Mouse (Mus musculus): ENCODE measurements around the gene Bckdhb. TPM values are rescaled to one million over a fixed set of nuclear protein-coding genes. Genes with fewer than 3 reads are reported as not detected.
A peak's percentile ranks its signal among the peaks of the same experiment; 100 is the strongest.
"Not testable (repeated sequence)": the region's sequence is repeated elsewhere in the genome, so short reads cannot be mapped to it uniquely, and the experiment has no call there.

Bckdhb gene
- polyA plus RNA-seq, 1 experiment from 2014 or later, result 51.5 TPM

DNA sequence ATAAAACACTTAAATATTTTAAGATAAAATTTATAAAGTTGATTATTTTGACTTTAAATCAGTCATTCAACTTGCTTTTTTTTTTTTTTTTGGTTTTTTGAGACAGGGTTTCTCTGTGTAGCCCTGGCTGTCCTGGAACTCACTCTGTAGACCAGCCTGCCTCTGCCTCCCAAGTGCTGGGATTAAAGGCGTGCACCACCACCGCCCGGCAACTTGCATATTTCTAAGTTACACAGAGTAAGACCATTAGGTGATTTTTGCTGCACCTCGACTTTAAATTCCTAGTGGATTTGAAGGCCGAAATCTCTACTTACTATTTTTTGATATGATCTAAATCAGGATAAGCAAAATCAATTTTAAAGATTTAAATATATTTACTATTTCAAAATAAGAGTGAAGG lies 589 bp upstream of the Bckdhb start:
- WGBS, result 84% methylated on average over 5 of the region's 5 CpGs
- H3K4me3 ChIP-seq (replicated peaks), result peak overlapping the region; percentile 88
- ATAC-seq (ENCODE audit: insufficient read depth, low FRiP score, low read depth), result no peak

DNA sequence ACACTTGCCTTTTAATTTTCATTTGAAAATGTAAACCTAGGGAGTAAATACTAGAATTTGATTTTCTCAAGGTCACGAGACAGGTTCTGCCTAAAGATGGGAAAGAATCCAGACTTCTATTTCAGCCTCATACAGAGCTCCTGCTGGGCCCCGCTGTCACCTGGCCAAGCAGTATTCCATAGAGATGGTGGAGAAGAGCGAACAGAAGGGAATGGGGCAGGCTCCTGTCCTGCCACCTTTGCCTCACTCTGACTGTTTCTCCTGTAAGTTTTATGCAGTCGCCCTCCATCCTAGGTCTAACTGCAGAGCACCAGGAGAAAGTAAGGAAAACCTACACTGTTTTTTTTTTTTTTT lies 720 bp downstream of the Bckdhb start:
- H3K9me3 ChIP-seq, result no peaks in the 10 kb centered on the region
- no peaks in the 10 kb centered on the region for H3K27me3 ChIP-seq (replicated peaks)
- no peak for ATAC-seq (ENCODE audit: insufficient read depth, low FRiP score, low read depth)
- H3K4me3 ChIP-seq (replicated peaks), result peak overlapping the region; percentile 88
- no peak overlapping the region for H3K27ac ChIP-seq
- no peaks in the 10 kb centered on the region for H3K36me3 ChIP-seq
- H3K4me2 ChIP-seq, result peak overlapping the region; percentile 80
- peaks cover 6% of the 10 kb centered on the region; the same call in 1 of the 2 replicates for H3K4me1 ChIP-seq
- WGBS, result 54% methylated on average over 4 of the region's 4 CpGs
- no peak overlapping the region for H3K9ac ChIP-seq

More for the DNA sequence above, 589 bp upstream of the Bckdhb start:
- no peak overlapping the region for H3K27ac ChIP-seq
- H3K4me2 ChIP-seq, result peak overlapping the region; percentile 80
- H3K9me3 ChIP-seq, result no peaks in the 10 kb centered on the region
- H3K36me3 ChIP-seq, result no peaks in the 10 kb centered on the region
- H3K4me1 ChIP-seq, result peaks cover 6% of the 10 kb centered on the region; the same call in 1 of the 2 replicates
- H3K9ac ChIP-seq, result no peak overlapping the region
- H3K27me3 ChIP-seq (replicated peaks), result no peaks in the 10 kb centered on the region

DNA sequence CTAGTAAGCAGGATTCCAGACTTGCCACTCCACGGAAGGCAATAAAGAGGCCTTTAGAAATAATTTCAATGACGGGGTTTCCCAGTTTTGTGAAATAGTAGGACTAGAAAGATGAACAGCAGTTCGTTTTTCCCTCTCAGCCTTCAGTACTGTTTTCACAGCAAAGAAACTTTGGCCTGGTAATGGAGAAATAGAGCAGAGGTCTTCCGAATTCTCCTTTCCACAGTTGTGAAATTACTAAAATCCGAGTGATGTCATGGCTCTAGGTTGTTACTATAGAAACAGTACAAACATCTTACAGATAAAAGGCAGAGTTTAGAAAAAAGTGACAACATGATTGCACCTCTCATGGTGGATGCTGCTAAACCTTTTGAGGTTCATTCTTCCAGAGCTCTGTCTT lies 1.4 kb downstream of the Bckdhb start:
- Histone ChIP-seq H3K9me3 (no peaks in the 10 kb centered on the region), H3K27me3 (replicated peaks) (no peaks in the 10 kb centered on the region), H3K36me3 (no peaks in the 10 kb centered on the region), H3K27ac (no peak overlapping the region), H3K4me3 (replicated peaks) (no peak overlapping the region), H3K4me1 (peaks cover 6% of the 10 kb centered on the region; the same call in 1 of the 2 replicates), H3K4me2 (no peak overlapping the region), H3K9ac (no peak overlapping the region)
- WGBS, result 83% methylated on average over 5 of the region's 5 CpGs
- no peak for ATAC-seq (ENCODE audit: insufficient read depth, low FRiP score, low read depth)

DNA sequence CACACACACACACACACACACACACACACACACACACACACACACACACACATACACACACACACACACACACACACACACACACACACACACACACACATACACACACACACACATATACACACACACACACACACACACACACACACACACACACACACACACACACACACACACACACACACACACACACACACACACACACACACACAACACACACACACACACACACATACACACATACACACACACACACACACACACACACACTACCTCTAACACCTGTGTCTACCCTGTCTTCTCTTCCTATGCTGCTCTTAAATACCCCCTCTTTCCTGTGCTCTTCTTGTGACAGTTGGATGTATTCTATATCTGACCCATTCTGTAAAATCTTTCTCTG lies 14.6 kb downstream of the Bckdhb start:
- not testable (repeated sequence) for H3K4me3 ChIP-seq (replicated peaks); H3K27me3 ChIP-seq (replicated peaks); H3K4me2 ChIP-seq; ATAC-seq (ENCODE audit: insufficient read depth, low FRiP score, low read depth); H3K9ac ChIP-seq; H3K9me3 ChIP-seq; H3K4me1 ChIP-seq; H3K36me3 ChIP-seq; H3K27ac ChIP-seq

DNA sequence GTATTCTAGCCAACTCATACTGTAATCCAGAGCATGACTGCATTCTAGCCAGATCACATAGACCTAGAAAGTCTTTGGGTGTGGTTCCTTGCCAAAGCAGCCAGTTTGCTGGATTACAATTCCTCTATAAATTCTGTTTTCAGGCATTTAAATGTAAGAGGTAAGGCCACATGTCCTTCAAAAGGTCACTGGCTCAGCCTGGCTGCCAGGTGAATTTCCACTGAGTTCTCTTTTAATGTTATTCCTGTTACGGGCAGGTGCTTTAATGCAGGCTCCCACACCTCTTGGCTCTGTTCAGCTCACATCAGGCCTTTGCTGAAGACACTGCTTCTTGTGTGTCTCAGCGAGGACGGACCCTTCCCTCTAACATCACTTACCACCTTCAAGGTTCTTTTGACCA lies 15.1 kb downstream of the Bckdhb start:
- no peaks in the 10 kb centered on the region for H3K4me1 ChIP-seq
- no peak overlapping the region for H3K27ac ChIP-seq
- no peak overlapping the region for H3K9ac ChIP-seq
- no peak overlapping the region for H3K4me3 ChIP-seq (replicated peaks)
- no peaks in the 10 kb centered on the region for H3K9me3 ChIP-seq
- H3K27me3 ChIP-seq (replicated peaks), result no peaks in the 10 kb centered on the region
- no peak for ATAC-seq (ENCODE audit: insufficient read depth, low FRiP score, low read depth)
- WGBS, result 95% methylated on average over 3 of the region's 3 CpGs
- no peaks in the 10 kb centered on the region for H3K36me3 ChIP-seq
- H3K4me2 ChIP-seq, result no peak overlapping the region

DNA sequence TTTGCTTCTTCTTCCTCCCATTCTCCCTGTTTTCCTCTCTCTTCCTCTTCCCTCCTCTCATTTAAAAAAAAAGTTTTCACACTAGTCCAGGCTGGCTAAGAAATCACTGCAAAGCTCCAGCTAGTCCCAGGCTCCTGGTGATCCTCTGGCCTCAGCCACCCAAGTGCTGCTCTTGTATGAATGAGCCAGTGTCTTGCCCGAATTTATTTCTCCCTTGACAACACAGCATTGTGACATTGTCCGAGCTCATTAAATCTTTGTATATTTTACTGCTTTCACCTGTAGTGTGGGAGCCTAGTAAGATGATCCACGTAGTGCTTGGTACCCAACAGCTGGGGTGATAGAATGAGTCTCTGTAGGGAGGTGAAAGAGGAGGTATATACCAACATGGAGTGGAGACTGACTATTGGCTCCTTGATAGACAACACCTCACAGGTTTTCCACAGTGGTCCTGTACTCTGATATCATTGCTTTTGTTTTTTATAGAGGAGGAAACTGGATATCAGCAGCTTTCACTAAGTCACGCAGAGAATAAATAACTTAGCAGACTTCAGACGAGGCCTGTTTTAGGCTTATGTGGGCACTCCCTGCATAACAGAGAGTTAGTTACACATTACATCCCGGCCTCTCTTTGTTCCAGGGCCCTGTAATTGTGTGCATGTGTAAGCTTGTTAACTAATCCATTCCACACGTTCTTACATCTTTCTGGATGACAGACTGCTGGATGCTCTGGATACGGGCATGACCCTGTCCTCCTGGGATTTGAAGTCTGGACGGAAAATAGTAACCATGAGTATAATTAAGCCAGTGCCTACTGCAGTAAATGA lies 15.8 kb downstream of the Bckdhb start:
- no peaks in the 10 kb centered on the region for H3K36me3 ChIP-seq
- no peak for ATAC-seq (ENCODE audit: insufficient read depth, low FRiP score, low read depth)
- no peak overlapping the region for H3K4me2 ChIP-seq
- H3K4me1 ChIP-seq, result no peaks in the 10 kb centered on the region
- H3K27me3 ChIP-seq (replicated peaks), result no peaks in the 10 kb centered on the region
- no peak overlapping the region for H3K9ac ChIP-seq
- no peak overlapping the region for H3K4me3 ChIP-seq (replicated peaks)
- H3K27ac ChIP-seq, result no peak overlapping the region
- H3K9me3 ChIP-seq, result no peaks in the 10 kb centered on the region
- 80% methylated on average over 9 of the region's 9 CpGs for WGBS

DNA sequence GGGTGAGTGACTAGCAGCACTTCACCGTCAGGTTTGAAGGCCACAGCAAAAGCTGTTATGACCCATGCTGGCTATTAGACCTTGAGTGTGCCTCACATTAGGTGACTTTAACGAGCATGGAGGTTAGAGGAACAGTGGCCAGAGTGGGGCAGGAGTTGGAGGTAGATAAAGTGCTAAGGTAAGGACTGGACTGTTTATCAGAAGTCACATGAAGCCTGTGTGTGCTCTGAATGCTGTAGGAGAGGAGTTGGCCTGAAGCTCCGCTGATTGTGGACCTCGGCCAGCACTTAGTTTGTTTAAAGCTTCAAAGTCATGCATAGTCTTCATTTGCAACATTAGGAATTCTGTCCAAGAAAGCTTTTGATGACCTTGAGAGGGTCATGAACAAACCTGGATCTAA lies 26.4 kb downstream of the Bckdhb start:
- no peaks in the 10 kb centered on the region for H3K4me1 ChIP-seq
- 74% methylated on average over 4 of the region's 4 CpGs for WGBS
- no peak overlapping the region for H3K9ac ChIP-seq
- no peak for ATAC-seq (ENCODE audit: insufficient read depth, low FRiP score, low read depth)
- H3K4me2 ChIP-seq, result no peak overlapping the region
- H3K27ac ChIP-seq, result no peak overlapping the region
- no peaks in the 10 kb centered on the region for H3K9me3 ChIP-seq
- no peaks in the 10 kb centered on the region for H3K36me3 ChIP-seq
- no peaks in the 10 kb centered on the region for H3K27me3 ChIP-seq (replicated peaks)
- no peak overlapping the region for H3K4me3 ChIP-seq (replicated peaks)

DNA sequence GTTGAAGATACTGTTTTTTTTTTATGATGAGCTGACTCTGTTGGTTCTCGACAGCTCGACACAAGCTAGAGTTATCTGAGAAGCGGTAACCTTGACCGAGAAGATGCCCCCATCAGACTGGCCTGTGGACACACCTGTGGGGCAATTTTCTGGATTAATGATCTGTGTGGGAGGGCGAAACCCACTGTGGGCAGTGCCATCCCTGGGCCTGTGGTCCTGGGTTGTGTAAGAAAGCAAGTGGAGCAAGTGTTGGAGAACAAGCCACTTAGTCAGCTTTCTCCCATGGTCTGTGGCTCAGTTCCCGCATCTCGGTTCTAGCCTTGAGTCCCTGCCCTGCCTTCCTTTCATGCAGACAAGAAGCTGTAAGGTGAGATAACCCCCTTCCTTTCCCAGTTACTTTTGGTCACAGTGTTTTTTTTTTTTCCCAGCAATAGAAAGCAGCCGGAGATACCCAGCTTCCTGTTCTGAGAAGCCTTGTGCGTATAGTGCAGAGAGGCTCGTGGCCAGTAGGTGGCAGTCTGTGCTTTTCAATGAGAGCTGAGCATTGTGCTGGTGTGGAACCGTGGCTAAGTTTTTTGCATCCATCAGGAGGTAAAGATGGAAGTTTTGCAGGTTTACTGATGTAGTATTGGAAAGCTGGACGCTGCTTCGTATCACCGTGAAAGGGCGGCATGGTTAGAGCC lies 31.8 kb downstream of the Bckdhb start:
- Histone ChIP-seq H3K27me3 (replicated peaks) (no peaks in the 10 kb centered on the region), H3K4me1 (no peaks in the 10 kb centered on the region), H3K9ac (no peak overlapping the region), H3K9me3 (no peaks in the 10 kb centered on the region), H3K27ac (no peak overlapping the region), H3K4me3 (replicated peaks) (no peak overlapping the region), H3K4me2 (no peak overlapping the region), H3K36me3 (no peaks in the 10 kb centered on the region)
- WGBS, result 52% methylated on average over 15 of the region's 15 CpGs
- ATAC-seq (ENCODE audit: insufficient read depth, low FRiP score, low read depth), result peak; percentile 63; the same call in 1 of the 2 replicates

DNA sequence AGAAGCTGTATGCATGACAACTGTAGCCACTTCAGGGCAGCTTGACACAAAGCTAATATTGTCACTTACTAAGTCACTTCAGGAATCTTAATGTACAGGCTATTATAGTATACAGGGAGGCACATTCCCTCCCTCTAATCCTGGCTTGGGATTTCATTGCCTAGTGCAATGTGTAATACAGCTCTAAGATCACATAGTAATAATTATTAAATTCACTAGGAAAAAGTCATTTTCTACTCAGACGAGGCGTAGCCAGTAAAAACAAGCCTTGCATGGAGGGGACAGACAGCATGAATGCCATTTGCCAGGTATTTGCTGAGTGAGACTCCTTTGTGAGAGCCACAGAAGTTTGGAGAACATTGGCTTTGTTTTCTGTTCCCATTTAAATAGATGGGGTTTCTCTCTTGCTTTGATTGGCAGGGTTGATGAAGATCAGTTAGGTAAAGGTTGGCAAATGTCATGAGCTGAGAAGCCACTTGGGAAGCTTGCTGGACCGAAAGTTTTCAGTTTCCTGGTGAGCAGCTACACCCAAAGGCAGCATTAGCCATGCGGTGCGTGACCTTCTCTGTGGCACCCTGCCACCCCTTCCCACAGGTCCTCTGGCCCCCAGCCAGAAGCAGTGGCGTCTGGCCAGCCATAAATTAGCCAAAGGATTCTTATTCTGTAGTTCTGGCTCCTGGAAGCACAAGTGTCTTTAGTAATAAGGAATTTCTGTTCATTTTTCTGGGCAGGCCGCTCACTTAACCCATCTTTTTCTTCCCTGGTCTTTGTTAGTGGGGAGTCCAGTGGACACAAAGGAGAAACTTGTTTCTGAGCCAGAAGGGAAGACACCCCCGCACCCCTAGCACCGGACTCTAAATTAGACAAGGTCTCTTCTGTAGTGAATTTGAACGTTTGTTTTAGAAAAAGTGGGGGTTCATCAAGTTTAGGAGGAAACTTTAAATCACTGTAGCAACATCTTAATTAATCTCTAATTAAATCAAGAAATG lies 37.4 kb downstream of the Bckdhb start:
- Histone ChIP-seq H3K4me3 (replicated peaks) (no peak overlapping the region), H3K36me3 (no peaks in the 10 kb centered on the region), H3K9me3 (no peaks in the 10 kb centered on the region), H3K27ac (no peak overlapping the region), H3K9ac (no peak overlapping the region), H3K4me1 (no peaks in the 10 kb centered on the region), H3K27me3 (replicated peaks) (no peaks in the 10 kb centered on the region), H3K4me2 (no peak overlapping the region)
- 74% methylated on average over 10 of the region's 10 CpGs for WGBS
- no peak for ATAC-seq (ENCODE audit: insufficient read depth, low FRiP score, low read depth)

DNA sequence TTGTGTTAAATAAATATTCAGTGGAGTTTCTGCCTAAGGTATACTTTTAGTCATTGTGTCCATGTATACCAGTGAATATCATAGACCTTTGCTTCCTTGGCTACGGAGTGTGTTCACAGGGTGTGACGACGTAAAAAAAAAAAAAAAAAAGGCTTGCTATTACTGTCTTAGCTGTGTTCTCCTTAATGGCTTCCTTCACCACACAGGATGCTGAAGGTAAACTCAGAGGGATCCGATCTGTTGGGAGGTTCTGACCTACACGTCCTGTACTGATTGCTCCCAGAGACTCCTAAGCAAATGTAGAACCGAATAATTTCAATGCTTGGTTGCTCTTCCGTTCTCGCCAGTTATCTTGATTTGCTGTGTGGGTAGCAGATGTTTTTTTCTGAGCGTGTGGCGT lies 38.4 kb downstream of the Bckdhb start:
- no peak for ATAC-seq (ENCODE audit: insufficient read depth, low FRiP score, low read depth)
- H3K36me3 ChIP-seq, result no peaks in the 10 kb centered on the region
- no peak overlapping the region for H3K4me3 ChIP-seq (replicated peaks)
- no peaks in the 10 kb centered on the region for H3K27me3 ChIP-seq (replicated peaks)
- H3K9ac ChIP-seq, result no peak overlapping the region
- WGBS, result 89% methylated on average over 10 of the region's 10 CpGs
- no peaks in the 10 kb centered on the region for H3K9me3 ChIP-seq
- H3K4me1 ChIP-seq, result no peaks in the 10 kb centered on the region
- H3K27ac ChIP-seq, result no peak overlapping the region
- no peak overlapping the region for H3K4me2 ChIP-seq

DNA sequence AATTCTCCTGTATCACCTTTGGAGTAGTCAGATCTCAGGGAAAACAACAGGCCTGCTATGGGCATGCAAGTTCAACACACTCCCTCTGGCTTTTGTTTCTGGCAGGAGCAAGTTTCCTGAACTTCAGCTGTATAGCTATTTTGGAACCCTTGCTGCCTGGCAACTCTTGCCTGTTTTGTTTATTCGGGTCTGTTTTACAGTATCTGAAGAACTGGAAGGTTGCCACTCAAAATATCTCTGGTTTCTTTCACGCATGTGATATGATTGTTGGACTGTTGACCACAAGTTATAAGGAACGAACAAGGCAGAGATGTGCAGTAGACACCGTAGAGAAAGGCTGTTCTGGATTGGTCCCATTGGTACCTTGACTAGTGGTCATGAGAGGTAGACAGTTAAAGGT lies 39.4 kb downstream of the Bckdhb start:
- Histone ChIP-seq H3K36me3 (no peaks in the 10 kb centered on the region), H3K9me3 (no peaks in the 10 kb centered on the region), H3K4me1 (no peaks in the 10 kb centered on the region), H3K27me3 (replicated peaks) (no peaks in the 10 kb centered on the region), H3K27ac (no peak overlapping the region), H3K4me3 (replicated peaks) (no peak overlapping the region), H3K9ac (no peak overlapping the region), H3K4me2 (no peak overlapping the region)
- WGBS, result 92% methylated on average over 4 of the region's 4 CpGs
- ATAC-seq (ENCODE audit: insufficient read depth, low FRiP score, low read depth), result no peak
